Mouse (Mus musculus) heart, embryonic 12.5 days (tissue): ENCODE data around the gene C77080. TPM values are rescaled to one million over a fixed set of nuclear protein-coding genes. Genes with fewer than 3 reads are reported as not detected.

Experiments used
- ATAC-seq: fragments of 200-750 bp; cut with Nextera tagmentation; 2 replicates; pipeline ENCODE4 v1.8.0; 2017; ENCODE audit warnings: moderate TSS enrichment, moderate library complexity; ENCODE audit not compliant: insufficient number of reproducible peaks, low FRiP score
- H3K27ac ChIP-seq: fragments of 300-500 bp; sonication (generic); 2 replicates; pipeline ENCODE4 v1.5.1; 2016; ENCODE audit warnings: mild to moderate bottlenecking, moderate library complexity; ENCODE audit not compliant: poor library complexity, severe bottlenecking
- H3K27me3 ChIP-seq: fragments of 300-500 bp; sonication (generic); replicated peaks from 2 replicates; pipeline ENCODE4 v1.6.1; 2016; ENCODE audit warnings: mild to moderate bottlenecking, moderate library complexity
- H3K36me3 ChIP-seq: fragments of 300-500 bp; sonication (generic); 2 replicates; pipeline ENCODE4 v1.6.1; 2016; ENCODE audit warnings: mild to moderate bottlenecking, moderate library complexity
- H3K4me1 ChIP-seq: fragments of 300-500 bp; sonication (generic); replicated peaks from 2 replicates; pipeline ENCODE4 v1.6.1; 2016; ENCODE audit warnings: mild to moderate bottlenecking
- H3K4me2 ChIP-seq: fragments of 300-500 bp; sonication (generic); 2 replicates; pipeline ENCODE4 v1.6.1; 2016; ENCODE audit warnings: mild to moderate bottlenecking, moderate library complexity
- H3K4me3 ChIP-seq: fragments of 300-500 bp; sonication (generic); 2 replicates; pipeline ENCODE4 v1.5.1; 2016; ENCODE audit warnings: mild to moderate bottlenecking
- H3K9ac ChIP-seq: fragments of 300-500 bp; sonication (generic); 2 replicates; pipeline ENCODE4 v1.6.1; 2016; ENCODE audit warnings: mild to moderate bottlenecking, moderate library complexity
- H3K9me3 ChIP-seq: fragments of 300-500 bp; sonication (generic); replicated peaks from 2 replicates; pipeline ENCODE4 v1.6.1; 2016; ENCODE audit warnings: mild to moderate bottlenecking, moderate library complexity
- WGBS: fragments of 180-500 bp; shearing (Covaris S2); methylation state at CpG from one replicate; pipeline ENCODE4 v1.1.7; 2016; 5-methylcytosine and 5-hydroxymethylcytosine counted together
- polyA plus RNA-seq: library from polyadenylated mRNA; unstranded; fragments of >200 nt; fragmentation: Nextera tagmentation; extraction: Ambion mirVana; gene quantifications from 2 replicates; pipeline ENCODE4 v1.2.1, GENCODE M21; 2016

Gene C77080
- 1.2 and 1.6 TPM in 2 replicates for polyA plus RNA-seq

GRCm38 (mm10) chr4:129261196-129261595, at the start of gene C77080:
TSS of gene C77080 (minus strand) at chr4:129261404.
- no peaks in the 10 kb centered on the region for H3K36me3 ChIP-seq
- H3K4me1 ChIP-seq, result peaks cover 32% of the 10 kb centered on the region
- H3K4me2 ChIP-seq, result 0 out of 2 replicates have a peak within 1 kb of the TSS, but pooled peaks have one; percentile 21
- no peaks in the 10 kb centered on the region for H3K9me3 ChIP-seq
- H3K27me3 ChIP-seq, result peaks cover 61% of the 10 kb centered on the region
- ATAC-seq, result no peak
- 11% methylated on average over 3 of the region's 4 CpGs for WGBS
- H3K4me3 ChIP-seq, result no peak within 1 kb of the TSS
- H3K27ac ChIP-seq, result no peak within 1 kb of the TSS
- H3K9ac ChIP-seq, result 0 out of 2 replicates have a peak within 1 kb of the TSS, but pooled peaks have one; percentile 21

GRCm38 (mm10) chr4:129307936-129308335, 46.7 kb upstream of the C77080 start:
- Histone ChIP-seq H3K36me3 (peaks cover 66% of the 10 kb centered on the region), H3K4me3 (no peak overlapping the region), H3K4me2 (no peak overlapping the region), H3K9me3 (no peaks in the 10 kb centered on the region), H3K4me1 (peaks cover 7% of the 10 kb centered on the region), H3K9ac (no peak overlapping the region), H3K27ac (no peak overlapping the region), H3K27me3 (no peaks in the 10 kb centered on the region)
- ATAC-seq, result no peak
- WGBS, result 92% methylated on average over 1 of the region's 1 CpGs

GRCm38 (mm10) chr4:129304306-129304705, 43.1 kb upstream of the C77080 start:
- Histone ChIP-seq H3K4me3 (no peak overlapping the region), H3K27me3 (no peaks in the 10 kb centered on the region), H3K9me3 (peaks cover 4% of the 10 kb centered on the region; the same call in 1 of the 2 replicates), H3K36me3 (peaks cover 36% of the 10 kb centered on the region), H3K9ac (no peak overlapping the region), H3K4me2 (no peak overlapping the region), H3K4me1 (peaks cover 7% of the 10 kb centered on the region), H3K27ac (no peak overlapping the region)
- ATAC-seq, result no peak
- 5% methylated on average over 1 of the region's 1 CpGs for WGBS

- Histone ChIP-seq H3K4me1 (peaks cover 7% of the 10 kb centered on the region), H3K27ac (no peak overlapping the region), H3K36me3 (peaks cover 33% of the 10 kb centered on the region), H3K4me2 (no peak overlapping the region), H3K9me3 (peaks cover 4% of the 10 kb centered on the region; the same call in 1 of the 2 replicates), H3K9ac (no peak overlapping the region), H3K27me3 (no peaks in the 10 kb centered on the region), H3K4me3 (no peak overlapping the region)
- ATAC-seq, result no peak
- 82% methylated on average over 9 of the region's 9 CpGs for WGBS
Observed at GRCm38 (mm10) chr4:129303816-129304215, 42.6 kb upstream of the C77080 start.

GRCm38 (mm10) chr4:129303401-129303800, 42.2 kb upstream of the C77080 start:
- Histone ChIP-seq H3K9me3 (peaks cover 4% of the 10 kb centered on the region; the same call in 1 of the 2 replicates), H3K9ac (no peak overlapping the region), H3K4me2 (no peak overlapping the region), H3K4me3 (no peak overlapping the region), H3K4me1 (peaks cover 11% of the 10 kb centered on the region), H3K27ac (no peak overlapping the region; the same call in 1 of the 2 replicates), H3K27me3 (no peaks in the 10 kb centered on the region), H3K36me3 (peaks cover 28% of the 10 kb centered on the region)
- no peak for ATAC-seq
- WGBS, result 79% methylated on average over 5 of the region's 5 CpGs

GRCm38 (mm10) chr4:129299121-129299520, 37.9 kb upstream of the C77080 start:
- 57% methylated on average over 10 of the region's 10 CpGs for WGBS
- Histone ChIP-seq H3K4me3 (no peak overlapping the region), H3K9ac (no peak overlapping the region), H3K36me3 (no peaks in the 10 kb centered on the region), H3K4me1 (peaks cover 27% of the 10 kb centered on the region), H3K9me3 (peaks cover 4% of the 10 kb centered on the region; the same call in 1 of the 2 replicates), H3K27ac (no peak overlapping the region), H3K27me3 (no peaks in the 10 kb centered on the region), H3K4me2 (no peak overlapping the region)
- ATAC-seq, result no peak

- WGBS, result 58% methylated on average over 4 of the region's 4 CpGs
- peaks cover 4% of the 10 kb centered on the region; the same call in 1 of the 2 replicates for H3K9me3 ChIP-seq
Observed at GRCm38 (mm10) chr4:129297724-129298123, 36.5 kb upstream of the C77080 start.

GRCm38 (mm10) chr4:129296066-129296465, 34.9 kb upstream of the C77080 start:
- ATAC-seq, result no peak
- WGBS, result 48% methylated on average over 7 of the region's 7 CpGs
- 0 out of 2 replicates have a peak, but pooled peaks cover 7% of the 10 kb centered on the region for H3K27me3 ChIP-seq
- H3K4me3 ChIP-seq, result no peak overlapping the region
- H3K9ac ChIP-seq, result no peak overlapping the region
- peaks cover under 1% of the 10 kb centered on the region; the same call in 1 of the 2 replicates for H3K9me3 ChIP-seq
- no peaks in the 10 kb centered on the region for H3K36me3 ChIP-seq
- H3K4me1 ChIP-seq, result peaks cover 32% of the 10 kb centered on the region
- H3K27ac ChIP-seq, result 0 out of 2 replicates have a peak overlapping the region, but pooled peaks have one; percentile 14
- H3K4me2 ChIP-seq, result no peak overlapping the region

More at GRCm38 (mm10) chr4:129297724-129298123, 36.5 kb upstream of the C77080 start:
- Histone ChIP-seq H3K4me3 (no peak overlapping the region), H3K4me2 (no peak overlapping the region), H3K27ac (no peak overlapping the region), H3K27me3 (no peaks in the 10 kb centered on the region), H3K9ac (no peak overlapping the region), H3K4me1 (peaks cover 32% of the 10 kb centered on the region), H3K36me3 (no peaks in the 10 kb centered on the region)
- no peak for ATAC-seq

- 10% methylated on average over 2 of the region's 2 CpGs for WGBS
- no peak overlapping the region for H3K27ac ChIP-seq
- H3K9ac ChIP-seq, result no peak overlapping the region
- no peaks in the 10 kb centered on the region for H3K36me3 ChIP-seq
- H3K4me3 ChIP-seq, result no peak overlapping the region
- 0 out of 2 replicates have a peak, but pooled peaks cover 7% of the 10 kb centered on the region for H3K27me3 ChIP-seq
- H3K4me2 ChIP-seq, result no peak overlapping the region
- ATAC-seq, result no peak
- no peaks in the 10 kb centered on the region for H3K9me3 ChIP-seq
- peaks cover 32% of the 10 kb centered on the region for H3K4me1 ChIP-seq
Observed at GRCm38 (mm10) chr4:129295188-129295587, 34.0 kb upstream of the C77080 start.

GRCm38 (mm10) chr4:129293702-129294101, 32.5 kb upstream of the C77080 start:
- peak overlapping the region; percentile 22 for H3K4me3 ChIP-seq
- ATAC-seq, result no peak
- 17% methylated on average over 16 of the region's 16 CpGs for WGBS

GRCm38 (mm10) chr4:129292831-129293230, 31.6 kb upstream of the C77080 start:
- H3K4me1 ChIP-seq, result peaks cover 23% of the 10 kb centered on the region
- no peak overlapping the region for H3K4me3 ChIP-seq
- no peak overlapping the region for H3K4me2 ChIP-seq
- no peak for ATAC-seq
- no peaks in the 10 kb centered on the region for H3K36me3 ChIP-seq
- 0 out of 2 replicates have a peak, but pooled peaks cover 7% of the 10 kb centered on the region for H3K27me3 ChIP-seq
- H3K27ac ChIP-seq, result no peak overlapping the region
- H3K9me3 ChIP-seq, result no peaks in the 10 kb centered on the region
- H3K9ac ChIP-seq, result no peak overlapping the region
- 80% methylated on average over 7 of the region's 7 CpGs for WGBS

More at GRCm38 (mm10) chr4:129293702-129294101, 32.5 kb upstream of the C77080 start:
- H3K27me3 ChIP-seq, result 0 out of 2 replicates have a peak, but pooled peaks cover 7% of the 10 kb centered on the region
- H3K9me3 ChIP-seq, result no peaks in the 10 kb centered on the region
- H3K9ac ChIP-seq, result no peak overlapping the region
- H3K36me3 ChIP-seq, result no peaks in the 10 kb centered on the region
- H3K4me1 ChIP-seq, result peaks cover 32% of the 10 kb centered on the region
- peak overlapping the region; percentile 48 for H3K4me2 ChIP-seq
- H3K27ac ChIP-seq, result no peak overlapping the region
